Mouse (Mus musculus) cerebellum, adult 9-10 months (tissue): ENCODE measurements at regions not wholly inside any gene's neighbourhood (a gene's known extent, or its start where the extent isn't known, plus 50 kb on each side); places are given as distances from the start of the nearest gene placed in this dataset.

Source experiments
- DNase-seq: peaks from one replicate; pipeline ENCODE4 v3.0.0; 2022

DNA sequence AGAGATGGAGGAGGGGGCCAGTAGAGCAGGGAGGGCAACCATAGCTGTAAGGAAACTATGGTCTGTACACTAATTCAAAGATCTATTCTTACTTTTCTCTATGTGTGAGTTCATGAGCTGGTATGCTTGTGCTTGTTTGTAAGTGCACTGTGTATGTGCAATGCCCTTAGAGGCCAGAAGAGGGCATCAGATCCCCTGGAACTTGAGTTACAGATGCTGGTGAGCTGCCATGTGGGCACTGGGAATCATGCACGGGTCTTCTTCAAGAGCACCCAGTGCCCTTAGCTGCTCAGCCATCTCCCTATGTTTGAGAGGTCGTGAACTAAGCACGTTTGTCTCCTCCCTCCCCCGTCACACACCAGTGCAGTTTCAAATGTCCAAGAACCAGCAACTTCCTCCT, 68.9 kb downstream of the Tbx3 start:
- no peak for DNase-seq

DNA sequence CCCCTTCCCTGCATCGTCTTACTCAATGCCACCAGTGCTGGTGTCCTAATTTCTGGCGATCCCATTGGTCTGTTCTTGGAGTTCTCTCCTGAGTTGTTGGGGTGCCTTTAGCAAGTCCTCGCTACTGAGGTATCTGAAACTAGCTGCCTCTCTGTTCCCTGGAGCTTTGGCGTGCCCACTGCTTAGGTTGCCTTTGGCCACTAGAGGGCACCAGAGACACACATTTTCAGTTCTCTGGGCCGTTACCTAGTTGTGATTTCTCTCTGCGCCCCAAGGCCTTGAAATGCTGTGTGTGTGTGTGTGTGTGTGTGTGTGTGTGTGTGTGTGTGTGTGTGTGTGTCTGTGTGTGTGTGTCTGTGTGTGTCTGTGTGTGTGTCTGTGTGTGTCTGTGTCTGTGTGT, 70.6 kb downstream of the Tbx3 start:
- DNase-seq = peak; percentile 25

DNA sequence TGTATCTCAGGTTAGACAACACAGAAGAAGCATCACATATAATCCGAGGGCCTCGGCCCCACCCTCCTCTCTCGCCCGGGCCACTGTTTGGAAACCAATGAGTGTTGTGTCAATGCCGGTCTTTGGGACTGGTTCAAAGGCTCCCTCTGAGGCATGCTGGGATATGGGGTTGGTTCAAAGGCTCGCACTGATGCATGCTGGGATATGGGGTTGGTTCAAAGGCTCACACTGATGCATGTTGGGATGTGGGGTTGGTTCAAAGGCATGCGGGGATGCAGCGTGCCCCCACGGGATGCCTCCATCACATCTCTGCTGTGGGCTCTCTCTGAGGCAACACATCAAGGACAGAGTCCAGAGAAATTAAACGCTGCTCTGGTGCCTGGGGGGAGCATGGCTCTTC, 73.3 kb downstream of the Tbx3 start:
- DNase-seq = no peak

DNA sequence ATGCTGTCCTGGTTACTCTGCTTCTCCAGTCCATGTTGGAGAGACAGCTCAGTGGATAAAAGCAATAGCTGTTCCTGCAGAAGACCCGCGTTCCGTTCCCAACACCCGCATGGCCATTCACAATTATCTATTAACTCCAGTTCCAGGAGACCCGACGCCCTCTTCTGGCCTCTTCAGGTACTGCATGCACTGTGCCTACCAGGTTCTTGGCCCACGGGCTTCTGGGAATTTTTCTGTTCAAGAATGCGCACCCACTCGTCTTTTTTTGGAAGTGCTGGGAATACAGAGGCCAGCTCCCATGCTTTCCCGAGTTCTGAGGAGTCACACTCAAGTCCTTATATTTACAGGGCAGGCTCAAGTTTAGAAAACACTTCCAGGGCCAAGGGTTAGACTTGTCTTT, 76.6 kb downstream of the Tbx3 start:
- DNase-seq = no peak

DNA sequence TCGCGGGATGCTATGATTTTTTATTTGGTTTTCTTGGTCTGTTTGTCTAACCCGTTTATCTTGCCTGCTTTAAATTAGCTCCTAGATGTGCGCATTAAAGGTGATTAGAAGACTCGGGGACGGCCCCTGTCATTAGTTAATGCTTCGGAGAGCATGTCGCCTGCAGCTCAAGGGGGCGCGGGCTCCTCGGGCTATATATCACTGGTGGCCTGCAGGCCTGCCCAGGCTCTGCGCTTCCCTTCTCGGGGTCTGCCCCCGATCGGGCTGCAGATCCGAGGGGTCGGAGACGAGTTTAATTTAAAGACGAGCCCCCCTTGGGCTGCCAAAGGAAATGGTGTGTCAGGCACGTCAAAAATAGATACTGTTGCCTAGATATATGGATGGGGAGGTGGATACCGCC, 78.2 kb downstream of the Tbx3 start:
- DNase-seq = no peak

DNA sequence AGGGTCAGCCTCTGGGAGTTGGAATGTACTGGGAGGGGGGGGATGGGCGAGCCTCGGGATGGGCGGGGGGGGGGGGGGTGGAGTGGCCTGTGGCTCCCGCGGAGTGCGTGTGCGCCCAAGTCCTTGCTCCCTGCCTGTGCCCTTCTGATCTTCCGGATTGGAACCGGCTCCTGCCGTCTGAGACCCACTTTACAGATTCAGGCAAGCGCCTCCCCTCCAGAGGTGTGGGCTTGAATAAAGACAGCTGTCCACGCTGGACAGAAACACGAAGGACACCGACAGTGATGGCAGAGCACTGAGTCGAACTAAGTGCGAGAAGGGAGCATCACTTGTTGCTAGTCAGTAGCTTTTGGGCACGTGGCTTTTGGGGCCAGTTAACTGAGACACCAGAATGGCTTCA, 78.7 kb downstream of the Tbx3 start:
- no peak for DNase-seq

DNA sequence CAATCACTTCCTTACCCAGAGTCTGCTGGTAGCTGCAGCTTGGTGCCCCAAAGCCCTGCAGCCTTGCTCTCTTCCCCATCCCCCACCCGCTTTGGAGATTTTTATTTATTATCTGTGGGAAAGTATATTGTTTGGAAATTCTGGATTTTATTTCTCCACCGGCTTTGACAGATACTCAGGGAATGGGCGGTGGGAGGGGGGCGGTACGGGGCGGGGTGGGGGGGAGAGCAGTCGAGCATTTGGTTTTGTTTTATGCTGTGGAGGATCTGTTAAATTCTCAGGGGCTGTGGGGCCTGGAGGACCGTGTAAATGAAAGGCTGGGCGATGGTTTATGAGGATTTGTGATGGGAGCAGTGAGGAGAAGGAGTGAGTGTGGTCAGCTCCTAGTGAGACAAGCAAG, 76.7 kb upstream of the Tbx5 start:
- DNase-seq = no peak

DNA sequence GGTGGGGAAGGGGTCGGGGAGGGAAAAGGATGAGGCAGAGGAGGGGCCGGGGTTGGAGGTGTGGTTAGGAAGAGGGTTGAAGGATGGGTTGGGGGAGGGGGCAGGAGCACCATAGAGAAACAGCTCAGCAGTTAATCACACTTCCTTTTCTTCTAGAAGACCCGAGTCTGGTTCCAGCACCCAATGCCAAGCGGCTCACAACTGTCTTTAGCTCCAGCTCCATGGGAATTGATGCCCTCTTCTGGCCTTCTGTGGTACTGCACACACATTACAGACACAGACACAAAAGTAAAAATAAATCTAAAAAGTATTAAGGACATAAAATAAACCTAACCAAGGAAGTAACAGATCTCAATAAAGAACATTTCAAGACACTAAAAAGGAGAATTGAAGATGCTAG, 73.6 kb upstream of the Tbx5 start:
- no peak for DNase-seq

DNA sequence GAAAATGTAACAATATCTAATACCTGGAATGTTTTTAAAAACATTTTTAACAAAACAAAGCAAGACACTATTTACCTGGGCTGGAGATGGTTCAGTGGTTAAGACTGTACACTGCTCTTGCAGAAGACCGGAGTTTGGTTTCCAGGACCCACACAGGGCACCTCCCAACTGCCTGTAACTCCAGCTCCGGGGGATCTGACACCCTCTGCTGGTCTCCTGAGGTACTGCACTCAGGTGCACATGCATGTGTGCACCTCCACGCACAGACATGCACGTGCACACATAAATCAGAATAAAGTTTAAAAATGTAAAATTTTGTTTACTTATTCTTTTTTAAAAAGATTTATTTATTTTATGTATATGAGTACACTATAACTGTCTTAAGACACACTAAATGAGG, 70.4 kb upstream of the Tbx5 start:
- DNase-seq = no peak

DNA sequence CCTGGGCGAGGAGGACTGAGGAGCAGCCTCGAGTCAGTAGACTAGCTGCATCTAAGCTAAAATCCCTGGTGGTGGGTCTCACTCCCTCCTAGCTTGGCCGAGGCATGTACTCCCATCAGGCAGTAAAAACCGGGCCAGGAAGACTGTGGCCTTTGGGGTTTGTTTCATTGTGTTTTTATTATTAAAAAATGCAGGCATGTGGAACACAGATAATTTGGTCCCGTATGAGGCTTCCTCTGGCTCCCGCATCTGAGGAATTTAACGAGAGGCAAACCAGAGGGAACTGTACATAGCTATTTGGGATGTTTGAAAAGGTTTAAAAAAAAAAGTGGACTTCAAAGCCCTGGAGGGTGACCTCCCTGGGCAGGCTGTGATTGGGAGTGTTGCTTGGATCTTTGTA, 69.1 kb upstream of the Tbx5 start:
- no peak for DNase-seq

DNA sequence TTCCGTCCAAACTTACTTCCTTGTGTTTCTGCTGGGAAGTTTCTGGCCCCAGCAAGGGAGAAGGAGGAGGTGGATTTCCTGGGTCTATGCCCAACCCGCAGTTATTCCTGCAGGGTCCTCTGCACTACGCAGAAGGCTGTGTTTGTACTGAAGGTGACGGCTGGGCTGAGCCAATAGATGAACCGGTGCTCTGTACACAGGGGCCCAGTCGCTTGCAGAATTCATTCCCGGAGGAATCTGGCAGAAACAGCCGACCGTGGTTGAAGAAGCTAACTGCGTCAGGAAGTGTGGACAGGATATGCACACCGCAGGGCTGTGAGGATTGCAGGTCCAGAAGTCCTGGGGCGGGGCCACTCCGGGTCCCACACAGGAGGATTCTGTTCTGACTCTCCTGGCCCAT, 66.1 kb upstream of the Tbx5 start:
- no peak for DNase-seq

DNA sequence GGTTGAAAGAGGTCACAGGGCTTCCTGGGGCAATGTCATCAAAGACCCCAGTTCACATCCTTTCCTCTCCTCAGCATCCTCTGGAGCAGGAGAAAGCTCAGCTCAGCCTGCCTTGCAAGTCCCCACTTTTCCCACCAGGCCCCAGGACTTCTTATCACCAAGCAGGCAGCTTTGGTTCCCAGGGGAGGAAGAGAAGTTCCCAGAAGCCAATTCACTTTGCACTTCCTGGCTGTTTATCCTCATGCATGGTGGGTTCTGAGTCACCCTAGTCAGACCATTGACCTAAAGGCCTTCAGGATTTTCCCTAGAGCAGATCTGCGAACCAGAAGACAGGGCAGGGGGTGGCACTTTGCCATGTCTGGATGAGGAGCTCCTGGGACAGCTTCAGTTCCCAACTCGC, 61.5 kb upstream of the Tbx5 start:
- no peak for DNase-seq

DNA sequence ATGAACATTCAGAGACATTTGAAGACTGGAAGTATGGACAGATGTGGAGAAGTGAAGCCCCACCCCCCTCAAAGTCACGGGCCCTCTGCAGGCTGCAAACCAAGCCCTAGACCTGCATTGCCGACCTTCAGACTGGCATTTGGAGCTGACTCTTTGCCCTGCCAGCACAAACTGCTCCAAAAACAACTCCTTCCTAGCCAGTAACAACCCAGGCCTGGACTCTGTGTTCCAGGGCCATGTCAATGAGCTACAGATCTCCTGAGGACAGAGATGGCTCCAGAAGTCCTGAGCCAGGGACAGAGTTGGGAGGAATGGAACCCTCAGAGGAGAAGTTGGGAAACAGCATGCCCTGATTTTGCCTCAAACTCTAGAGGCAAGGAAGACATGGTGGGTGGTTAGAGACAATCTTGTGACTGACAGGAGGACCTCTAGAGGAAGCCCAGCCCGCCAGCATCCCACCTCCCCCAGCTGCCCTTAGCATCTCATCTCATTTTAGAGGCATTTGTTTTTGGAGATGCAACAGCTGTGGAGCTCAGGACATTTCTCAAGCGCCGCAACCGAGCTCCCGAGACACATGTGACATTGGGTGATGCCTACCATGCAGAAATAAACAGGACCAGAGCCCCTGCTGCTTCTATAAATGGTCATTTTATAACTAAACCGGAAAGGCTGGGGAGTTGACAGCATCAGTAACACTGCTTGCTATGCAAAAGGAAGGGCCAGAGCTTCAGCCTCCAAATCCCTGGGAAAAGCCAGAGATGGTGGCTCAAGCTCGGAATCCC, 56.2 kb upstream of the Tbx5 start:
- DNase-seq = no peak

DNA sequence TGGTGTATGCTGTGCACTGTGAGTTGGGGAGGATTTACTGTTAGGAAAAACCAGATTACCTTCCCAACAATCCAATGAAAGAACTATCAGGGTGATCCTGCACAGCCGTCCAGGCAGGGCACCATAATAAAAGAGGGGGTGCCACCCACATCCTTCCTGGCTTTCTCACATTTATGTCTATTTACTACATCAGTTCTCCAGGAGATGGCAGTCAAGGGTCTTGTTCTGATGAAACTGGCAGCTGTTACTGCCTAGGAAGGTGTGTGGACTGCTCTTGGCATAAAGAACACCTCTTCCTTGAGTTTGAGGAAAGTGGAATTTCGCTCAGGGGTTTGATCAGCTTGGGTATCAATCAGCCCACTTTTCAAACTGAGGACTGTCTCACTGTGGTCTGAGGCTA, 54.6 kb upstream of the Tbx5 start:
- peak; percentile 19 for DNase-seq

DNA sequence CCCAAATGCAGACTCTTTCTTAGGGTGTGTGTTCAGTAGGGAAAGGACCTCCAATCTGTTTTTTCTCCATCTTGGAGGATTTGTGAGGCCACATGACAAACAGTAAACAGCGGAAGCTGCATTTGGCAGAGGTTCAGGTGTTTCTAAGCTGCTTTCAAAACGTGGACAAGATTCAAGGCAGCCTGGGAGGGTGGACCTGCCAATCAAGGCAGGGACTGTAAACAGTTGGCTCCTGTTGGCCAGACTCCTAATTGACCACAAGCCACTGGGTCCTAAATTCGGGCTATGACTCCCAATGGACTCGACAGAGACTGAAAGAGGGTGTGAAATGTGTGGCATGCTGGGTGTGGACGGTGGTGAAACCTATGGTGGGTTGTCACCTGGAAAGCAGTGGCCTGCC, 51.1 kb upstream of the Tbx5 start:
- no peak for DNase-seq
